Mouse (Mus musculus): ENCODE measurements around the gene Ebi3. TPM values are rescaled to one million over a fixed set of nuclear protein-coding genes. Genes with fewer than 3 reads are reported as not detected.
A peak's percentile ranks its signal among the peaks of the same experiment; 100 is the strongest.
"Not testable (repeated sequence)": the region's sequence is repeated elsewhere in the genome, so short reads cannot be mapped to it uniquely, and the experiment has no call there.

The Ebi3 gene
- polyA plus RNA-seq (2016; fragmentation: Nextera tagmentation; extraction: Ambion mirVana): 2.3 TPM in 2 replicates

GRCm38 (mm10) chr17:55952447-55953027 is at the start of gene Ebi3:
Gene Ebi3, plus strand, starts transcription at chr17:55952640.
- no peaks in the 10 kb centered on the region for H3K36me3 ChIP-seq (replicated peaks)
- no peak within 1 kb of the TSS for H3K9ac ChIP-seq
- no peak for ATAC-seq (ENCODE audit: low FRiP score)
- H3K4me3 ChIP-seq (replicated peaks): no peak within 1 kb of the TSS
- peaks cover 41% of the 10 kb centered on the region for H3K27me3 ChIP-seq
- H3K27ac ChIP-seq: no peak within 1 kb of the TSS
- H3K9me3 ChIP-seq: no peaks in the 10 kb centered on the region
- H3K4me2 ChIP-seq: no peak within 1 kb of the TSS
- WGBS: 77% methylated on average over 6 of the region's 6 CpGs
- H3K4me1 ChIP-seq: peaks cover 15% of the 10 kb centered on the region

GRCm38 (mm10) chr17:55903087-55903486 is 49.4 kb upstream of the Ebi3 start:
- Histone ChIP-seq H3K4me2 (no peak overlapping the region), H3K9ac (no peak overlapping the region), H3K36me3 (replicated peaks) (peaks cover 5% of the 10 kb centered on the region), H3K27me3 (no peaks in the 10 kb centered on the region), H3K4me3 (replicated peaks) (no peak overlapping the region), H3K27ac (no peak overlapping the region), H3K4me1 (no peaks in the 10 kb centered on the region), H3K9me3 (0 out of 2 replicates have a peak, but pooled peaks cover 4% of the 10 kb centered on the region)
- 73% methylated on average over 2 of the region's 2 CpGs for WGBS
- ATAC-seq (ENCODE audit: low FRiP score): no peak

GRCm38 (mm10) chr17:55903687-55904086 is 48.8 kb upstream of the Ebi3 start:
- H3K4me2 ChIP-seq: no peak overlapping the region
- no peaks in the 10 kb centered on the region for H3K4me1 ChIP-seq
- H3K27me3 ChIP-seq: no peaks in the 10 kb centered on the region
- 88% methylated on average over 1 of the region's 1 CpGs for WGBS
- ATAC-seq (ENCODE audit: low FRiP score): no peak
- H3K4me3 ChIP-seq (replicated peaks): no peak overlapping the region
- H3K36me3 ChIP-seq (replicated peaks): no peaks in the 10 kb centered on the region
- H3K9me3 ChIP-seq: no peaks in the 10 kb centered on the region
- H3K27ac ChIP-seq: no peak overlapping the region
- no peak overlapping the region for H3K9ac ChIP-seq

- Histone ChIP-seq H3K9me3 (no peaks in the 10 kb centered on the region), H3K4me2 (no peak overlapping the region), H3K9ac (no peak overlapping the region), H3K4me1 (no peaks in the 10 kb centered on the region), H3K4me3 (replicated peaks) (no peak overlapping the region), H3K36me3 (replicated peaks) (no peaks in the 10 kb centered on the region), H3K27me3 (no peaks in the 10 kb centered on the region), H3K27ac (no peak overlapping the region)
- no peak for ATAC-seq (ENCODE audit: low FRiP score)
- 74% methylated on average over 6 of the region's 6 CpGs for WGBS
These were observed 48.3 kb upstream of the Ebi3 start for GRCm38 (mm10) chr17:55904131-55904530.

- ATAC-seq (ENCODE audit: low FRiP score): no peak
- H3K27me3 ChIP-seq: no peaks in the 10 kb centered on the region
- no peak overlapping the region for H3K9ac ChIP-seq
- no peak overlapping the region for H3K4me2 ChIP-seq
- H3K4me3 ChIP-seq (replicated peaks): no peak overlapping the region
- no peaks in the 10 kb centered on the region for H3K4me1 ChIP-seq
- H3K36me3 ChIP-seq (replicated peaks): no peaks in the 10 kb centered on the region
- H3K9me3 ChIP-seq: no peaks in the 10 kb centered on the region
- no peak overlapping the region for H3K27ac ChIP-seq
These were observed 45.8 kb upstream of the Ebi3 start for GRCm38 (mm10) chr17:55906669-55907068.

GRCm38 (mm10) chr17:55931553-55932502 is 20.6 kb upstream of the Ebi3 start:
- Histone ChIP-seq H3K9ac (peak overlapping the region; percentile 67), H3K27me3 (no peaks in the 10 kb centered on the region), H3K9me3 (no peaks in the 10 kb centered on the region), H3K4me1 (peaks cover 9% of the 10 kb centered on the region; the same call in 1 of the 2 replicates), H3K36me3 (replicated peaks) (no peaks in the 10 kb centered on the region), H3K27ac (peak overlapping the region; percentile 75), H3K4me3 (replicated peaks) (peak overlapping the region; percentile 55), H3K4me2 (peak overlapping the region; percentile 75)
- peak; percentile 97 for ATAC-seq (ENCODE audit: low FRiP score)
- 3% methylated on average over 33 of the region's 33 CpGs for WGBS

GRCm38 (mm10) chr17:55932635-55933034 is 19.8 kb upstream of the Ebi3 start:
- Histone ChIP-seq H3K27ac (no peak overlapping the region), H3K4me2 (peak overlapping the region; percentile 75), H3K4me3 (replicated peaks) (peak overlapping the region; percentile 55), H3K9ac (peak overlapping the region; percentile 67; the same call in 1 of the 2 replicates), H3K4me1 (peaks cover 9% of the 10 kb centered on the region; the same call in 1 of the 2 replicates), H3K27me3 (no peaks in the 10 kb centered on the region), H3K36me3 (replicated peaks) (no peaks in the 10 kb centered on the region), H3K9me3 (no peaks in the 10 kb centered on the region)
- WGBS: 79% methylated on average over 2 of the region's 2 CpGs
- no peak; the same call in 1 of the 2 replicates for ATAC-seq (ENCODE audit: low FRiP score)

GRCm38 (mm10) chr17:55933191-55933590 is 19.2 kb upstream of the Ebi3 start:
- Histone ChIP-seq H3K4me2 (no peak overlapping the region), H3K9me3 (0 out of 2 replicates have a peak, but pooled peaks cover 3% of the 10 kb centered on the region), H3K4me3 (replicated peaks) (no peak overlapping the region), H3K4me1 (peaks cover 9% of the 10 kb centered on the region; the same call in 1 of the 2 replicates), H3K9ac (no peak overlapping the region), H3K27ac (no peak overlapping the region), H3K36me3 (replicated peaks) (no peaks in the 10 kb centered on the region), H3K27me3 (no peaks in the 10 kb centered on the region)
- ATAC-seq (ENCODE audit: low FRiP score): no peak
- 94% methylated on average over 15 of the region's 15 CpGs for WGBS

GRCm38 (mm10) chr17:55944387-55944865 is 8.0 kb upstream of the Ebi3 start:
- WGBS: 39% methylated on average over 10 of the region's 10 CpGs
- H3K27ac ChIP-seq: peak overlapping the region; percentile 93
- peak overlapping the region; percentile 67; the same call in 1 of the 2 replicates for H3K9ac ChIP-seq

GRCm38 (mm10) chr17:55944866-55945682 is 7.4 kb upstream of the Ebi3 start:
- Histone ChIP-seq H3K27ac (peak overlapping the region; percentile 93), H3K4me2 (peak overlapping the region; percentile 77), H3K9ac (peak overlapping the region; percentile 67), H3K4me3 (replicated peaks) (peak overlapping the region; percentile 54)
- not testable (repeated sequence) for H3K27me3 ChIP-seq; H3K36me3 ChIP-seq (replicated peaks); H3K9me3 ChIP-seq; H3K4me1 ChIP-seq
- under 1% methylated on average over 56 of the region's 56 CpGs for WGBS
- ATAC-seq (ENCODE audit: low FRiP score): peak; percentile 97

More at GRCm38 (mm10) chr17:55944387-55944865, 8.0 kb upstream of the Ebi3 start:
- H3K36me3 ChIP-seq (replicated peaks); H3K9me3 ChIP-seq; H3K4me1 ChIP-seq; ATAC-seq (ENCODE audit: low FRiP score); H3K27me3 ChIP-seq: not testable (repeated sequence)
- Histone ChIP-seq H3K4me2 (peak overlapping the region; percentile 77), H3K4me3 (replicated peaks) (peak overlapping the region; percentile 54)

- peak overlapping the region; percentile 67 for H3K9ac ChIP-seq
- peak overlapping the region; percentile 77 for H3K4me2 ChIP-seq
These were observed 6.7 kb upstream of the Ebi3 start for GRCm38 (mm10) chr17:55945696-55946095.

More at GRCm38 (mm10) chr17:55945696-55946095, 6.7 kb upstream of the Ebi3 start:
- H3K27me3 ChIP-seq: peaks cover 13% of the 10 kb centered on the region; the same call in 1 of the 2 replicates
- peak overlapping the region; percentile 54 for H3K4me3 ChIP-seq (replicated peaks)
- H3K27ac ChIP-seq: peak overlapping the region; percentile 93; the same call in 1 of the 2 replicates
- ATAC-seq (ENCODE audit: low FRiP score): no peak
- peaks cover 9% of the 10 kb centered on the region for H3K4me1 ChIP-seq
- H3K9me3 ChIP-seq: no peaks in the 10 kb centered on the region
- 40% methylated on average over 5 of the region's 5 CpGs for WGBS
- H3K36me3 ChIP-seq (replicated peaks): no peaks in the 10 kb centered on the region
